Mouse (Mus musculus) B cell, adult 2 months (primary cell): ENCODE measurements at regions not wholly inside any gene's neighbourhood (a gene's known extent, or its start where the extent isn't known, plus 50 kb on each side); places are given as distances from the start of the nearest gene placed in this dataset.
A peak's percentile ranks its signal among the peaks of the same experiment; 100 is the strongest.

ENCODE experiments used
- DNase-seq, 2 experiments: peaks; one replicate each; pipeline ENCODE4 v3.0.0; 2022

DNA sequence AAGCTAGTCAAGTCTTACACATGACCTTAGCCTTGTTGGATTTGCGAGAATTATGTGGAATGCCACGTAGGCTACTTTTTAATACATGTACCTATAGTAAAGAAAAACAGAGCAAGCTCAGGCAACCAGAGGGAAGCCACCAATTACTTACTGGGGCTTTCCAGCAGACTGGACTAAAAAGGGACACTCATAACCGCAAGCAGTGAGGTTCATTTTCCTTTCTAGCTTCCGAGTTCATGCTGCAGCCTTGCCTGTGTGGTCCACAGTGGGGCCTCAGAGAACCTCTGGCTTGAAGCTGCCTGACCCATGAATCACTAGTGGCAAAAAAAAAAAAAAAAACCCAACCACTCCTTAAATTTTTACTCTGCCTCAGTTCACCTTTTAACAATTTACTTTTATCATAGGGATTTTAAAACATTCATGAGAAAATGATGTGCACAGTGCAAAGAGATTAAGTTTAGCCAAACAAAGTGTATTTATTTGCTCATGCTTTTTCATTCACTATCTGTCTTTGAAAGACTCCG is 188.6 kb upstream of the 1700066M21Rik start:
- no peak for DNase-seq

DNA sequence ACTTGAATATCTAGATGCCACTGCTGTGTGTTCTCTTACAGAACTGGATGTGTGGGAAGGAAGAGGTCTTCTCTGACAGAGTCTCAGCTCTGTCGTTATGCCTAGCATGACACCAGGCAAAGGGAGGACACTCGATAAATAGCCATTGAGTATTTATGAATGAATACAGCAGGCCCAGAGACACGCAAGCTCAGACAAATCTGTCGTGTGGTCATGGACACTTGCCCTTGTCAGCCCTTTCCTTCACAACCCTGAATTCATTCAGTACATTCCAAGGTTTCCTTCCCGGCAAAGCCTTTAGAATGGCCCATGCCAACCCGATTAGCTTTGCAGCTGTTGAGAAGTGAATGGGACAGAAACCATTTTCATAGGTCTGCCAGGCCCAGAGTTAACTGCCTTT is 176.1 kb upstream of the 1700066M21Rik start:
- no peak for DNase-seq

DNA sequence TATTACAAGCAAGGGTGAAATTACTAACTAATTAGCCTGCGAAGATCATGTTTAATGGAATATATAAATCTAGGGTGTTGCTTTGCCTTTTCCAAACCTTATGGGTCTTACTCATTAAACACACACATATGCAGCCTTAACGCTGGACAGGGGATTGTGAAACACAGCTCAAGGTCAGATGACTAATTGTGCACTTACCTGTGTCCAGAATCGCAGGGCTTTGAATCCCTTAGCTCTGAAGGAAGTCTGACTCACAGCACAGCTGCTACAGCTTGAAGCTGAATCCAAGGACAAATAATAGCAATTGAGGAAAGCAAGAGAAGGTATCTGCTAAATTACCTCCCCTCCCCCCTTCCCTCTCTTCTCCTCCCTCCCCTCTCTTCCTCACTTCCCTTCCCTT is 173.1 kb upstream of the 1700066M21Rik start:
- no peak for DNase-seq

DNA sequence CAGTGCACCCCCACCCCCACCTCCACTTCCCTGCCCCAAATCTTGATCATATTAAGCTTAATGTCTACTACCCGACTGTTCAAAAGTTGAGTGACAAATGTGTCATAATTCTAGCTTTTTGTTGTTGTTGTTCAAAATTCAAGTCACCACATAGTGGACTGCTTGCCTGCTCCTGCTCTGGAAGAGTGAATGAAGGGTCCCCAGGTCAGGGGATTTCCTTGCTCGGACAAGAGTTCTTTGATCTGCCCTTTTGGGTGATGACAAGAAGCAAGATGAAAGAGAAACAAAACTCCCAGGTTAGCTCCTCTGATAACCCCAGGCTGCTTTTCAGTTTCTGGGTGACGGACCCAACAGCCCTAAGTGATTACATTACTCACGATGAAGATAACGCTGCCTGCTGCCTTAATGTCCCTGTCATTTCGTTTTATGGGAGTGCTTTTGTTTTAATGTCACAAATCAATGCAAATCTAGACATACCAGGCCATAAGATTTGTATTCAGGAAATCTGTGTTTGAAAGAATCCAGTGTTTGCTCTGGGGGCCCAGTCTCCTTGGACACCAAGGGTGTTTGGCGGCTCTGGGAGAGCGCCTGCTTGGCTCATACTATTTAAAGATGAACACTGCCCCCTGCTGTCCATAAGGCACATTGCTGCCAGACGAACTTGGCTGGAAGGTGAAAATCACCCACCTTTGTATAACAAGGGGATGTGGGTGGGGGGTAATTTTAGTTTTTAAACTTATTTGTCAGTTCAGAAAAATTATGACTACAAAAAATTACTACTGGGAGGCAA is 172.0 kb upstream of the 1700066M21Rik start:
- peak; percentile 61 to 66 for DNase-seq

DNA sequence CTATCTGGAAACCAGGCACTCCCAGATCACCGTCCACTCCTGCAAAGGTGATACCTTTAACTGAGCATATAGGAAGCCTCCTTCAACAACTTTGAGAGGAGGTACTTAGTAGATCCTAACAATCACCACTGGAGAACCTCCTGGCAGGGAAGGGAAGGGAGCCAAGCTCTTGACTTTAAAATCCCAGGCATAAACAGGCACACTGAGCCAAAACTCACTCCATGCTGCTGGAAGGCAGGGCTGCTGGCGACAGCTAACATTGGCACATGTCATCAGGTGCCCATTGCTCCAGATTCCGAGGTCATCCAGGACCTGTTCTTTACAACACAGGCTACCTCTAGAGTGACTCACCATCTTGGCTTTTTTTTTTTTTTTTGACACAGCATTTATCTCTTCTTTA is 170.9 kb upstream of the 1700066M21Rik start:
- no peak for DNase-seq

DNA sequence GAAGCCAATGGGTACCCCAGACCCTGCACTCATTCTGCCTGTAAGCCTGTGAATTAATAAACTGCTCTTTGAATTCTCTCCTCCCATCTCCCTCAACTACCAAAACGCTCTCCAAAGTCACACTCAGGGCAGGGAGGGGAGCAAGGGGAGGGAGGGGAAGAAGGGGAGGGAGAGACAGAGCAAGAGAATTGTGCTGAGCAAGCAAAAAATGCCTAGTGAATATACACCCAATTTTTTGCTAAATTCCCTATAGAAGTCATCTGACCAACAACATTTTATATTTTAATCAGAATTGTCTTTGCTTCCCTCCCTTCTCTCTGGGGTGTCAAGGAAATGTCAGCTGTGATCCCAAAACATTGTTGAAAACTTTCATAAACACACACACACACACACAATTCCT is 170.5 kb upstream of the 1700066M21Rik start:
- no peak for DNase-seq

DNA sequence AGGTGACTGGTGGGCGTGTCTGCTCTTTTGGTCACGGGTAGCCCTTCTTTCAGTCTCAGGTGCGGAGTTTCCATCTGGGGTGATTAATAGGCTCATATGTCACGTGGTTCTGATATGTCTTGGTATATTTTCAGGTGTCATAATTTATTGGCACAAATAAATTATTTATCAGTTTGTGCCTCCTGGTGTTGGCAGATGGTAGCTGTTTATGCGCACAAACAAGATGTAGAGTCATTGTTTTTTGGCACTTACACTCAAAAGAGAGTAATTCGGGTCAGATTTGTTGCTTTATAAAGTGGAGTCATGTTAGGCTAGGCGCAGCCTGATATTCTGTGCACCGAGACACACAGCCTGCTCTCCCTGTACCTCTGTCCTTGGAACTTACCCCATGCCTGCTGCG is 169.0 kb upstream of the 1700066M21Rik start:
- DNase-seq, result no peak

DNA sequence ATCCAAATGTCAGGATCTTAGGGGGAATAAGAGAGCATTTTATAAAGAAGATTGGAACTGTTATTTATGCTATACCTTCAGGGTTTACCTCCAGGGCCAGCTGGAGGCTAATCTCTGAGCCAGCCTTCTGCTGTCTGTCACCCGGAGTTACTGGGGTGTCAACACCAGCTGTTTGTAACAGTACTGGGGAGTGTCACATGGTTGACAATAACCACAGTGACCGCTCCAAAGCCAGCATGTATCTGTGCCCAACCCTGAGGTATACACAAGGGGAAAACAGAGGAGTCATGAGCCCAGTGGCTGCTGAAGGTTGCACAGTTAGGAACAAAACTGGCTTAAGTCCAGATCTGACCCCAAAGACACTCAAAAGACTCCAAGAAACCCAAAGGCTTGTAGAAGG is 168.1 kb upstream of the 1700066M21Rik start:
- DNase-seq, result no peak

DNA sequence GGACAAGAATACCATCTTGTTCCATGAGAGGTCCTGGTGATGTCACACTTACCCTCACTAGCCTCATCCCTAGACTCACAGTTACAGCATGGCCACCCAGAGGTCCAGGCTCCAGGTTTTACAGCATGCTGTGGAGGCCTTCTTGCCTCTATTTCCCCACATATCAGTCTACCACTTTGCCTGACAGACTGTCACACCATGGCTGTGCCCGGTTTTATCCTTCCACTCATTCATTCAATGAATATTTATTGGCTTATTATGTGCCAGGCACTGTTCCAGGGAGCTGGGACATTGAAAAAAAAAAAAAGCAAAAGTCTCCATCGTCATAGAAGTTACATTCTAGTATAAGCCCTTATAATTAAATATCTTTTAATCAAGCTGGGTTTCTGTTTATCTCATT is 166.4 kb upstream of the 1700066M21Rik start:
- DNase-seq, result no peak

DNA sequence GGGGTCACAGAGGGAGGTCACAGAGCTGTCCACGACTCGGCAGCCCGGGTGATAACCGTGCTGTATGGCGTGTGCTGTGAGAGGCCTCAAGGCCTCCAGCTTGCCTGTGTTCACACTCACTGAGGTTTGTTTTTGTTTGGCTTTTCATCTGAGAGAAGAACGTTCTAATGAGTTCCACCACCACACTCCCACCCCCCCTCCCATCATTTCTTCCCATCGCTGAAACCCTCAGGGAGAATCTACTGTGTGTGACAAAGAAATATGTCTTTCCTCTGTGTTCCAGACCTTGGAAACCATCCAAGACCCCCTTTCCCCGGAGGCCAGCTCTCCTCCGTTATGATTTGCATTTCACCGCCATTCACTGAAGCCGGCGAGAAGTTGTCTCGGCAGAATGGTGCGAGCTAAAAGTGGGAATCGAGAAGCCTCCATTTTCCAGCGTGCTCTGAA is 164.0 kb upstream of the 1700066M21Rik start:
- DNase-seq, result no peak

DNA sequence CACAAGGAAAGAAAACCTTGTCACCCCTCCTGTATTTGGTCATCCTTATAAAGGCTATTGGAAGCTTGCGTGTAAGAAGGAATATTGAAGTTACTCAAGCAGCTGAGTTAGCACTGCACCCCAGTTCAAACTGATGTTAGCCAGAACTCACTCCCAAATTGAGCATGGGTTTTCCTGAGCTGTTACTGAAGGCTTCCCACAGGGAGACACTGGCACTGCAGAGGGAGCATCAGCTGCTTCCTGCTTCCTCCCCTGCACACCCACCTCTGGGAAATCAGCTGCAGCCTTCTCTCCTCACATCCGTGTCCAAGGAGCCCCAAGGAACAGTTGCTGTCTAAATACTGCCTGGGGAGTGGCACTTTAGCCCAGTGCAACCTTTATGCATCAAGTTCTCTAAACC is 163.2 kb upstream of the 1700066M21Rik start:
- DNase-seq, result no peak

DNA sequence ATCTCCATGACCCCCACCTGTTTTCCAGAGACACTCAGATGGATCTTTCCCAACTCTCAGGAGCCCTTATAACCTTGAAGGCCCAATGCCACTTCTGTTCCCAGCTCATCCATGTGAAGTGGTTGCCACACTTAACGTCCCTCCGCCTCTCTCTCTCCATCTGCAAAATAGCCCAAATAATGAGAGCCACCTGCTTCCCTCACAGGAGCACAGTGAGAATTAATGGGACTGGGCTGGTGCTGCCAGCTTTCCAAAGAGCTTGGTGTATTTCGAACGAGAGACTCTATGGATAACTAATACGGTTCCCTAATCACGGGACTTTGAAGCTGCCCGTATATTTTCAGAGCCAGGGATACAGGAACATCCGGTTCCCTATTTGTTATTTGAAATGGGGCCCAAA is 159.8 kb upstream of the 1700066M21Rik start:
- DNase-seq, result no peak

DNA sequence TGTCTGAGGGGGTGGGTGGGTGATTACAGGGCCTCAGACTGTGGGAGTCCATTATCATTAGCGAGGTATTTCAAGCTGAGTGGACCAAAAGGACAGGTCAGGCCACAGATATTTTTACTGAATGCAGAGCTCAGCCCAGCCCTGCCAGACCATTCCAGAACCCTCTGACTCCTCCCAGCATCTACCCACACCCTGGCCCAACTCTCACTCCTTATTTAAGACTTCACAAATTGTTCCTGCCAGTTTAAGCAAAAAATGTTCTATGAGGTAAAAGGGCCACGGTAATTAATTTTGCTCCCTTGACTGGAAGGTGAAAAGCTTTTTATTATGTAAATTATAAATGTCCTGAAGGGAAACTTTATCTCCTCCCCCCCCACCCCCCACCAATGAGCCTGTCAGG is 159.3 kb upstream of the 1700066M21Rik start:
- DNase-seq, result no peak

DNA sequence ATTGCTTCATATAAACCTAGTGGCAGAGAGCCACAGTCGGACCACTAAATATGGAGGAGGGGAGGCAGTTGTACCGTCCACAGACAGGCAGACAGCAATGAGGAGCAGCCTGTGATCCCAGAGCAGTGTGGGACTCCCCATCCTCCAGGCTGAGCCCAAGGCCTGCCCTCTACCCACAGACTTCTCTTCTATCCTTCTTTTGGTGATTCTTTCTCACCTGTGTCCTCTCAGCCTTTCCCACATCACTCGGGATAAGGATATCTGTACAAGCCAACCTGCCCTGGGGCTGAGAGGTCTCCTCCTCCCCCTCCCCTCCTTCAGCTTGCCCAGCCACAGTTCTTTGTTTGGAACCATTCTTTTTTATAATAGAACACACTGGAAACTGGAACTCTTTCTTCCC is 158.8 kb upstream of the 1700066M21Rik start:
- DNase-seq, result no peak

DNA sequence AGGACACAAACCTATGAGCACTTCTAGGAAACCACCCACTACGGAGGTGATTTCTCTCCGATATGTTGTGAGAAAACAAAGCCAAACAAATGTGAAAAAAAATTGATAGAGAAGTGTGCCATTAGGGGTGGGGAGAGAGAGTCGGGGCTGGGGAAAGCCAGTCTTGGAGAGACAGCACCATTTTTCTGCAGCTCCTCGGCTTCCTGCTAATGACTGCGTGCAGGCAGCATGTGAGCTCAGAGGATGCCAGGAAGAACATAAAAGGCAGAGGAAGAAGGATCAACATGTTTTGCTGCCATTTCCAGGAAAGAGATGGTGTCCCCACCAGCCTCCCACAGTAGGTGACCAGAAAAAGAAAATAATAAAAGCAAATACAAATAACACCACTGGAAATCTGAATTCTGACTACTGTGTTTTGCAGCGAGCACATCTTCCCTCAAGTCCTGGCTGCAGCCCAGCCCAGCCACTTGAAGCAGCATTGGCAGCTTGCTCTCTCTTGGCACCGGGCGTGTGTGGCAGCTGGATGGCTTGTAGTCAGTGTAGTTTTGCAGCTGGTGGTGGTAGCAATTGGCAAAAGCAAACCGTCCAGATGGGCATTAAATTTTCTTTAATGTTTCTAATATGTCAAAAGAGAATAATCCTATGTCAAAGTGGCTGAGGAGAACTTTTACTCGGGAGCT is 152.9 kb upstream of the 1700066M21Rik start:
- DNase-seq, result no peak

DNA sequence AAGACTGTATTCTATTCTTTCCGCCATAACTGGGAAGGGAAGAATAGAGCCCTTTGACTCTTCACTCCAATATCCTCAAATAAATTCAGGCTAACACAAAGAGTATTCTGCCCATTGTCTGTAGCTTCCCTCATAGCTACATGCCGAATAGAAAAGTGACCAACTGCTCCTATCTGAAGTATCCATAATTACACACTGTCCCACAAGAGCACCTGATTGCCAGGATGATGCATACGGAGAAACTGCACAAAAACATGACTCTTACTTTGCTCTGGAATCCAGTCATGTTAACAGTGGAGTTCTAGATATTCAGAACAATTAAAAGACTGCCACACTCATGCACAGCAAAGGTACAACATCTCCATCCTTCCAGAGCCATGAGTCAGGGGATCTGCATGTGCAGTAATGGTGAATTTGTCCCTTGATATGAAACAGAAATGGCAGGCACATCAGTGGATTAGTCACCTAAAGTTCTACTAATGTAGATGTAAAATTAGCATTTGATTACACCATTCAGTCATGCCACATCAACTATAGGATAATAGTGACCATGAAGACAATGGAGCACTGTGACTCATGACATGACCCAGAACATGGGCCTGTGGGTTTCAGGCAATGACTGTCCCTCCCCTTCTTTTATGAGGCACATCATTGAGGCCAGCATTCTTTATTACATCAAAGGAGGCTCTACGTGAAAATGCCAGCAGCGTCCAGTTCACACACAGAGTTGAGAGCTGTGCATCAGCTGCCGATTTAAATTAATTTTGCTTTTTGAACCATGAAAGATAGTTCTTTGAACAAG is 133.6 kb upstream of the 1700066M21Rik start:
- no peak for DNase-seq

DNA sequence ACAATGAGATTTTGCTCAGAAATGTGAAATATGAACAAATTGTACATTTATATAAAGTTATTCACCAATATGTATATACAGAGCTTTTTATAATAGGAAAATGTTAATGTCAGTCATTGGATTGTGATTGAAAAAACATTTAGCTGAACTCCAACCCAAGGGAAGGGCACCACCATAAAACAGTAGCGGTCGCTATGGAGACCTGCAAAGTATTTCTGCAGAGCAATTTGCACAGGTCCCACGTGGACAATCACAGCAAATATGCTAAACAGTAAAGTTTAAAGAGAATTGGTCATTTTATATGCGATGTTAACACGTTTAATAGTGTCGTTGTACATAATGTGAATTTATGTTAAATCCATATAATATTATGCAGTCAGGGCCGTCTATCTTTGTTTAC is 117.8 kb upstream of the 1700066M21Rik start:
- no peak for DNase-seq

DNA sequence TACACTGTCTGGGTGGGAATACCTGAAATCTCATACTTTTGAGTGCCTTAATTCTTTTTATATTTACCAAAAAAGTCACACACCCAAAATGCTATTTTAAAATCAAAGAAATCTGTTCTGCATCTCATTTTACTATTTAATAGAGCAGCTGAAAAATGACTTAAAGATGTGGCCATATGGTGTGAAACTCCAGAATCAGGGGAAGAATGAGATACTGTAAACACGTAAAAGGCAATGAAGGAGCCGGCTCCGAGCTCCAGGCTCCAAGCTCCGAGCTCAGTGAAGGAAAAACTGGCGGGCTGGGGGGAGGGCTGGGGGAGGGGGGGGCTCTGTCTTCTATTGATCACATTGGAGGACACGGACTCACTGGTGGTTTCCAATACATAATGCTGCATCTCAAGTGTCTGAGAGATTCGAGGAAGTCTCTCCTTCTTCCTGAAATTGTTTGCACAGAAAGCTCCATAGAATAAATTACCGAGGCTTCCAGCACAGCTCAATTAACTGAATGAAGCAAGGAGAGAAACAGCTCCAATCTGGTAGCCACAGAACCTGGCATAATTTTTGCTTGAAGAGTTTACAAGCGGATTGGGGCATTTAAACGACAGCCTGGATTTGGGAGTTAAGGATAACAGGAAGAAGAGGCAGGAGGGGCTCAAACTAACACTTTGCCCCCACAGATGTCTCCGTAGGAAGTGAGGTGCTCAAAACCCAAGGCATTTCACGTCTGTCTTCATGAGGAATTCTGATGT is 112.2 kb upstream of the 1700066M21Rik start:
- DNase-seq, result no peak

DNA sequence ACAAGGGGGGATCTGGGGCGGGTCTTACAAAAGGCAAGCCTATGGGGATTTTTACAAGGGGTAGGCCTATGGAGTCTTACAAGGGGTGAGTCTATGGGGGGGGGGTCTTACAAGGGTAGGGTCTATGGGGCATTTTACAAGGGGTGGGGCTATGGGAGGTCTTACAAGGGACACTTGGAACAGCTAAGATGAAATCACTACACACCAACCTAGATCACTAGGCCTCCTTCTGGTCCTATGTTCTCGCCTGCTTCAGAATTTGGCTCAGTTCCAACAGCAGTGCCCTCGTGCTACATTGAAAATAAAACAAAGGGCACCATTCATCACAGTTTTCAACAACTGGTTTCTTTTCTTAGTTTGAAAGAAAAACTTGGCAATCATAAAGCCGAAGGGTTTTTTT is 110.7 kb upstream of the 1700066M21Rik start:
- no peak for DNase-seq

DNA sequence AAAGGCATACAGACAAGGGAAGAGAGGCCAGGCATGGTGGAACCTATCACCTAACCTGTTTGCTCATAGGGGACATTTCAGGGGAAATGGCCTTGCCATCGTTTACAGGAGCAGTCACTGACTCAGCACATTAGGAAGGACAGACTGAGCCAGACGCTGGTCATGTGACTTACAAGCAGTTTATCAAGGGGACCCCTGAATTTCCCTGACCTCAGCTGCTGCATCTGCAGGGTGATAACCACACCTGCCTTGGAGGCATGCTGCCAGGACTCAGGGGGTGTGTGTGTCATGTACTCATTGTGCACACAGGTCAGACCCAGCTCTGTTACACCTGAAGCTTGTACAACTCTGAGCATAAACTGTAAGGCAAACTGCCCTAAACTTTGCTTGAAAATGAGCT is 109.6 kb upstream of the 1700066M21Rik start:
- DNase-seq, result no peak

DNA sequence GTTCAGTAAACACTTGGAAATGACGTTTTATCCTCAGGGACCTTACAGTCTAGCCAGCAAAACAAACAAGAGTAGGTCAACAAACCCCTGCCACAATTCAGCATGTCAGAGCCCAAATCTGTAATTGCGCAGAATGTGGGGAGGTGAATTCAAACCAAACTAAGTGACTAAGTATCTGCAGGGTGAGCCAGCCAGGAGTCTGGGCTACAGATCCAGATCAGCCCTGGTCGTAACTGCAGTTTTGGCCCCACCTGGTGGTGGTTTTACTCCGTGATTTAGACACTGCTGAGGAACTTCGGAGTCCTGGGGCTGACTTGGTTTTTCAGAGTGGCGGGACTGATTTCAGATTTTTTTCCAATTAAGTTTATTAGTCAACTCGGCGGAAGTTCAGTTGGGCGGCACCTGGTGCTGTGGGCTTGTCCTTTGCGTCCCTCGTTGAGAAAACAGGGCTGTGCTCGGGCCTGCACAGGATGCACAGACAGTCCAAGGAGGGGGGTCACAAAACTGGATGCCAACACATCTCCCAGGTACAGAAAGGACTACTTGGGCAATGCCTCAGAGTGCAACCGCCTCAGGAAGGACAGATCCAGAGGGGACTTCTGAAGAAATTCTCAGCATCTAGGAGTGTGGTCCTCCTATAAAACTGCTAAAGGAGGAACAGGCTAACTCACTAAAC is 107.6 kb upstream of the 1700066M21Rik start:
- DNase-seq, result peak; percentile 1 to 2

DNA sequence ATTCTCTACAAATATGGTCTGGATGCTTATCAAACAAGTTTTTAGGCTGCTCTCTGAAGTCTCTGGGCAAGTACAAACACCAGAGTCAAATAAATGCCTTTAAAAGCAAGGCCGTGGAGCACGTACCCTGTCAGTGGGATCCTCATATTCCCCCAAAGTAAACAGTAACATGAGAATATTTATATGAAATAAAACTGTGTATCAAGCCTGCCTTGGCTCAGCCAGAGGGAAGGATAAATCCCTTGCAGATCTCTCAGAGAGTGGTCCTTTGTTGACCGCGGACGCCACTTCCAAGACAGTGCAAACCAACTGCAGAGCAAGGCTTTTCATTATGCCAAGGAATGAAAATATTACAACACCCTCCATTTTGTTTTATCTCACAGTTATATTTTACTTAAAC is 104.8 kb upstream of the 1700066M21Rik start:
- DNase-seq, result no peak
